Mouse (Mus musculus): ENCODE data around the gene Arhgef3. TPM values are rescaled to one million over a fixed set of nuclear protein-coding genes. Genes with fewer than 3 reads are reported as not detected.

The Arhgef3 gene
- polyA plus RNA-seq, 1 experiment from 2014 or later, result 2.2 TPM

DNA sequence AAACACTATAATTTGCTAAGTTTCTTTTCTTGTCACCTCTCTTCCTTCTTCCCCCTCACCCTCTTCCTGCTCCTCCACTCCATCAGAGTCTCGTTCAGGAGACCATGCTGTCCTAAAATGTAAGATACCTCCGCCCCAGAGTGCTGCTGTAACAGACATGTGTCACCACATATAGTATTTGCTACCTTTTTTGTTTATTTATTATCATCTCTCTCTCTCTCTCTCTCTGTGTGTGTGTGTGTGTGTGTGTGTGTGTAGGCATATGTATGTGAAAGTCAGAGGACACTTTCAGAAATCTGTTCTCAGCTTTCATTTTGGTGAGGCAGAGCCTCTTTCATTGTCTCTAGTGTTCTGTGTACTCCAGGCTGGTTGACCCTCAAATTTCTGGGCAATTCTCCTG, 119.0 kb downstream of the Arhgef3 start:
- Histone ChIP-seq H3K36me3 (ENCODE audit: control insufficient read depth, insufficient read depth, low read length) (no peaks in the 10 kb centered on the region), H3K4me1 (ENCODE audit: control insufficient read depth, insufficient read depth, low read length) (peaks cover 4% of the 10 kb centered on the region; the same call in 1 of the 2 replicates), H3K4me2 (no peak overlapping the region), H3K27me3 (ENCODE audit: control insufficient read depth, insufficient read depth, low read length) (no peaks in the 10 kb centered on the region), H3K4me3 (ENCODE audit: low read depth, low read length) (no peak overlapping the region), H3K9me3 (ENCODE audit: control insufficient read depth, low read length) (no peaks in the 10 kb centered on the region), H3K9ac (ENCODE audit: low read length) (no peak overlapping the region), H3K27ac (ENCODE audit: low read depth, low read length) (no peak overlapping the region)
- 82% methylated on average over 2 of the region's 2 CpGs for WGBS
- ATAC-seq (ENCODE audit: low FRiP score) (no peak), DNase-seq (ENCODE audit: low spot score, missing footprints) (no peak)

DNA sequence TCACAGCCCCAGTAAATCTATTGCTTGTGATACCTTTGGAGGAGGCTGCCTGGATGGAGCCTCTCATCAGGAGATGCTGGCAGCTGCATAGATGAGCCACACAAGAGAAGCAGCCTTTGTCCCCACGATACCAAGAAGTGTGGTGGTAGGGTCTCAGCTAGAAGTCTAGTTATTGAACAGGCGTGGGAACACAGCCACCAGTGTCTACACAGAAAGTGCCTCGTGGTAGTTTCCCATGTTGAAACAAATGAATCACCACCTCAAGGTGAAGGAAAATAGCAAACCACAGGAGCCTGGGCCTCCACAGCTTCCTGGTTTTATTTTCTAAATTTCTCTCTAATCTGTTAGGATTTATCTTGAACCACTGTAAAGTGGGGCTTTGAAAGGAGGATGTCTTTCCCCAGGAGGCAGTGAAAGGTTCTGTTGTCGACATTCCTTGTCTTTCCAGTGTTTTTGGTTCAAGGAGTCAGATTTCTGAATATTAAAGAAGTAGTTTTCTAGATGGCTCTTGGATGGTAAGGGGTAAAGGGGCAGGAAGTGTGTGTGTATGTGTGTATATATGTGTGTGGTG, 119.7 kb downstream of the Arhgef3 start:
- WGBS, result 73% methylated on average over 4 of the region's 4 CpGs
- no peaks in the 10 kb centered on the region for H3K27me3 ChIP-seq (ENCODE audit: control insufficient read depth, insufficient read depth, low read length)
- no peaks in the 10 kb centered on the region for H3K9me3 ChIP-seq (ENCODE audit: control insufficient read depth, low read length)
- no peak for ATAC-seq (ENCODE audit: low FRiP score)
- peaks cover 4% of the 10 kb centered on the region; the same call in 1 of the 2 replicates for H3K4me1 ChIP-seq (ENCODE audit: control insufficient read depth, insufficient read depth, low read length)
- no peak overlapping the region for H3K4me2 ChIP-seq
- no peak overlapping the region for H3K27ac ChIP-seq (ENCODE audit: low read depth, low read length)
- DNase-seq (ENCODE audit: low spot score, missing footprints), result no peak
- H3K36me3 ChIP-seq (ENCODE audit: control insufficient read depth, insufficient read depth, low read length), result no peaks in the 10 kb centered on the region
- H3K9ac ChIP-seq (ENCODE audit: low read length), result no peak overlapping the region
- H3K4me3 ChIP-seq (ENCODE audit: low read depth, low read length), result no peak overlapping the region

DNA sequence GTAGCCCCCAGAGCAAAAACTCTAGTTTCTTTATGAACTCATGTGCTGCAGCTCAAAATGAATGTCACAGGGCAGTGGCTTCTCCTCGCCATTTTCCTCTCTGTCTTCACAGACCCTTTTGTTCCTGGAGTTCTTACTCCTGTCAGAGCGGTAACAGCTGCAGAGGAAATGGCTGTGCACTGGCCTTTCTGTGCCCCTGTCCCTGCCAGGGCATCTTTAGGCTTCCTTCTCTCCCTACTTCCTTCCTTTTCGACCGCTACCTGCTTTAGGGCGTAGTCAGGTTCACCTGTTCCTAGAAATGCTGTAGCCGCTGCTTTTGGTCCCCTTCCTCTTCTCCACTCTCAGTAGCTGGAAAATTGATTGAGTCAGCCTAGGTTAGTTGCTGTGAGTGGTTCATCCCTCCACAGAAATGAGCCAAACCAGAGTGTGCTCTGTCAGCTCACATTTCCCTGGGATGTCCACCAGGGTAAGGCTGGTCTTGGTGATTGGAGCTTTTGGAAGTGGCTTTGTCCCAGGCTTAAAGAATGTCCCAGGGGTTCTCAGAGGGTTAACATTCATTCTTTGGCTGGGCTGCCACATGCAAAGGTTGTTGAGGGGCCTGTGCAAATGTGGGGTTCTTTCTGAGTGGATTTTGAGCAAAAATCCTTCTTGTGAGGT, 121.3 kb downstream of the Arhgef3 start:
- no peak for DNase-seq (ENCODE audit: low spot score, missing footprints)
- 76% methylated on average over 6 of the region's 6 CpGs for WGBS
- H3K27ac ChIP-seq (ENCODE audit: low read depth, low read length), result no peak overlapping the region

DNA sequence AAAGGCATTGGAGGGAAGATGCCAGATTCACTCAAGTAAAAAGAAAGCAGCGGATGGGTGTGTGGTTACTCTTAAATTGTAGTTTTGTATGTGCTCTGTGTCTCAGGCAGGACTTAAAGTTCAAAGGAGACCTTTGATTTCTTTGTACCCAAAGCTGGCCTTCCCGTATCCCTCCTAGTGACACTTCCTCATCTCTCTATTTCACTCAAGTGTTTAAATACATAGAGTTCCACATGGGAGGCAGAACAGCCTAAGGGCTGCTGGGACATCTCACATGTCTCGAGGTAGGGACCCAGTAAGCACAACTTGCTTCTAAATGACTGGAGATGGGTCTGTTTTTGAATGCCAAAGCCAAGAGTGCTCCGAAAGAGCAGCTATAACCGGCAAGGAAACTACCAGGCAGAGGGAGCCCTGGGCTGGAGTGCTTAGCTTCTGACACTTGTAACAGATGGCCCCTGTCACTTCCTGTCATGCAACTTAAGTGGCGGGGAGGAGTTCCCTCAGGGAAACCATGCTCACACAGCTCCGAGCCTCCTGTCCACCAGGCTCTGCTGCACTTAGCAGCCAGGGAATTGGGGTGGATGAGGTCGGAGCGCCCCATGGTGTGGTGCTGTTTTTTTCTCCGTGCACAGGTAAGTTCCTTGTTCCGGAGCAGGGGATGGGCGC, 123.0 kb downstream of the Arhgef3 start:
- Histone ChIP-seq H3K9me3 (ENCODE audit: control insufficient read depth, low read length) (no peaks in the 10 kb centered on the region), H3K36me3 (ENCODE audit: control insufficient read depth, insufficient read depth, low read length) (no peaks in the 10 kb centered on the region), H3K9ac (ENCODE audit: low read length) (no peak overlapping the region), H3K27ac (ENCODE audit: low read depth, low read length) (no peak overlapping the region), H3K27me3 (ENCODE audit: control insufficient read depth, insufficient read depth, low read length) (no peaks in the 10 kb centered on the region), H3K4me1 (ENCODE audit: control insufficient read depth, insufficient read depth, low read length) (no peaks in the 10 kb centered on the region), H3K4me2 (no peak overlapping the region), H3K4me3 (ENCODE audit: low read depth, low read length) (no peak overlapping the region)
- DNase-seq (ENCODE audit: low spot score, missing footprints) (peak; percentile 69), ATAC-seq (ENCODE audit: low FRiP score) (no peak)
- 70% methylated on average over 12 of the region's 12 CpGs for WGBS

More for the DNA sequence above, 121.3 kb downstream of the Arhgef3 start:
- Histone ChIP-seq H3K4me3 (ENCODE audit: low read depth, low read length) (no peak overlapping the region), H3K36me3 (ENCODE audit: control insufficient read depth, insufficient read depth, low read length) (no peaks in the 10 kb centered on the region), H3K9ac (ENCODE audit: low read length) (no peak overlapping the region), H3K4me2 (no peak overlapping the region), H3K9me3 (ENCODE audit: control insufficient read depth, low read length) (no peaks in the 10 kb centered on the region), H3K27me3 (ENCODE audit: control insufficient read depth, insufficient read depth, low read length) (no peaks in the 10 kb centered on the region), H3K4me1 (ENCODE audit: control insufficient read depth, insufficient read depth, low read length) (no peaks in the 10 kb centered on the region; the same call in 1 of the 2 replicates)
- no peak for ATAC-seq (ENCODE audit: low FRiP score)

DNA sequence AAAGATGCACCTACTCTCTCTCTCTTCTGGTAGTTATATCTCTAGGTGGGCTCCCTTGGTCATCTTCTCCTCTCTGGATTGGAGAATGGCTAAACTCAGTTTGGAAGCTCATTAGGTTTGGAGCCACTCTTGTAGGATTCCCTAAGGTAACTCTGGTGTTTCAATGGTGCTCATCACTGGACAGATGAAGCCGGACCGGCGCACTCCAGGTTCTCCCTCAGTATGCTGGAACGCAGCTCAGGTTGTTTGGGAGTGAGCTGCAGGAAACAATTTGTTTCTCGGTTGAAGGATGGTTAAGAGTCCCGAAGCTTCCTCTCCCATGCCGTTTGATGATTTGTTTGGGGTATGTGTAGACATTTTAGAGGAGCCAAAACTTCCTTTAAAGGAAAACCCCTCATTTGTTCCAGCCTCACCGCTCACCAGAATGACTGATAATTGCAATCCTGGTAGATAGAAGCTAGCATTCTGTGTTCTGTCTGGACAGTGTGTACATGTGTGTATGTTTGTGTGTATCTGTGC, 124.0 kb downstream of the Arhgef3 start:
- Histone ChIP-seq H3K9me3 (ENCODE audit: control insufficient read depth, low read length) (no peaks in the 10 kb centered on the region), H3K27ac (ENCODE audit: low read depth, low read length) (no peak overlapping the region), H3K9ac (ENCODE audit: low read length) (no peak overlapping the region), H3K27me3 (ENCODE audit: control insufficient read depth, insufficient read depth, low read length) (no peaks in the 10 kb centered on the region), H3K4me1 (ENCODE audit: control insufficient read depth, insufficient read depth, low read length) (no peaks in the 10 kb centered on the region), H3K4me2 (no peak overlapping the region), H3K36me3 (ENCODE audit: control insufficient read depth, insufficient read depth, low read length) (no peaks in the 10 kb centered on the region), H3K4me3 (ENCODE audit: low read depth, low read length) (no peak overlapping the region)
- 95% methylated on average over 8 of the region's 8 CpGs for WGBS
- ATAC-seq (ENCODE audit: low FRiP score) (no peak), DNase-seq (ENCODE audit: low spot score, missing footprints) (peak; percentile 64)

DNA sequence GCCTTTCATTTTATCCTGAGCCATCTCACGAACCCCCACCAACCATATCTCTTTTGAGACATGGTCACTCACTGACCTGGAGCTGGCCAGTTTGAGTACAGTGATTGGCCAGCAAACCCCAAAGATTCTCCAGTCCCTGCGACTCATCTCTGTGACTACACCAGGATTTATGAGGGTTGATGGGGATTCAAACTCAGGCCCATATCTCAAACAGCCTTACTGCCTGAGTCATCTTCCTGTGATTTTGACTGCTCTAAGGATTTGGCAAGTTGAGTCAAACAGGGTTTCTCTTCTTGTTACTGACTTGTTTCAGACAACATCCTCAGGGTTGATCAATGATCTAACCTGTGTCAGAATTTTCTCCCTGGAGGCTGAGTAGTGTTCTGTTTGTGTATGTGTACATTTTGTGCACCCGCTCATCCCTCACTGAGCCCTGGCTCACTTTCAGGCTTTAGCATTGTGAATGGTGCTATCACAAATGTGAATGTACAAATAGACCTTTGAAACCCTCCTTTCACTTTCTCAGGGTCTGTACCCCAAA, 124.9 kb downstream of the Arhgef3 start:
- H3K36me3 ChIP-seq (ENCODE audit: control insufficient read depth, insufficient read depth, low read length), result no peaks in the 10 kb centered on the region
- DNase-seq (ENCODE audit: low spot score, missing footprints) (peak; percentile 51), ATAC-seq (ENCODE audit: low FRiP score) (no peak)
- no peaks in the 10 kb centered on the region for H3K9me3 ChIP-seq (ENCODE audit: control insufficient read depth, low read length)
- no peak overlapping the region for H3K9ac ChIP-seq (ENCODE audit: low read length)
- H3K27me3 ChIP-seq (ENCODE audit: control insufficient read depth, insufficient read depth, low read length), result no peaks in the 10 kb centered on the region
- WGBS, result 82% methylated on average over 3 of the region's 3 CpGs
- no peak overlapping the region for H3K4me3 ChIP-seq (ENCODE audit: low read depth, low read length)
- no peaks in the 10 kb centered on the region for H3K4me1 ChIP-seq (ENCODE audit: control insufficient read depth, insufficient read depth, low read length)
- no peak overlapping the region for H3K4me2 ChIP-seq
- H3K27ac ChIP-seq (ENCODE audit: low read depth, low read length), result no peak overlapping the region

DNA sequence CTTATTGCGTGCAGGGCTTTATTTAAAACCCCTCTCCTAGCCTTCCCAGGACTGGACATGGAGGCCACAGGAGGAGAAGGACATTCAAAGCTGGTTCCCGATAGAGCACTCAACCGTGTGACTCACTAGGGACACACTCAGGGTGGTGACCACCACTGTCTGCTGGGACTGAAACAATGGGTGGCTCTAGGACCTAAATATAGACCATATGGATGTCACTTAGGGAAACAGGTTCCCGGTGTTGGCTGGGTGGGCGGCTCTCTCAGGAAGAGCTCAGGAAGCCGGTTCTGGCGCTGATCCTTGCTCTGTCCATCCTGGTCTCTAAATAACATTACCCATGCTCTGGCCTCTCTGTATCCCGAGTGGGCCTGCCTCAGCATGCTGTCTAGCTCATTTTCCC, 127.6 kb downstream of the Arhgef3 start:
- no peak overlapping the region for H3K9ac ChIP-seq (ENCODE audit: low read length)
- H3K27ac ChIP-seq (ENCODE audit: low read depth, low read length), result no peak overlapping the region
- H3K4me2 ChIP-seq, result no peak overlapping the region
- ATAC-seq (ENCODE audit: low FRiP score) (no peak), DNase-seq (ENCODE audit: low spot score, missing footprints) (peak; percentile 23)
- H3K4me3 ChIP-seq (ENCODE audit: low read depth, low read length), result no peak overlapping the region
- WGBS, result 87% methylated on average over 8 of the region's 8 CpGs
- no peaks in the 10 kb centered on the region for H3K27me3 ChIP-seq (ENCODE audit: control insufficient read depth, insufficient read depth, low read length)
- no peaks in the 10 kb centered on the region for H3K9me3 ChIP-seq (ENCODE audit: control insufficient read depth, low read length)
- no peaks in the 10 kb centered on the region for H3K36me3 ChIP-seq (ENCODE audit: control insufficient read depth, insufficient read depth, low read length)
- no peaks in the 10 kb centered on the region for H3K4me1 ChIP-seq (ENCODE audit: control insufficient read depth, insufficient read depth, low read length)

DNA sequence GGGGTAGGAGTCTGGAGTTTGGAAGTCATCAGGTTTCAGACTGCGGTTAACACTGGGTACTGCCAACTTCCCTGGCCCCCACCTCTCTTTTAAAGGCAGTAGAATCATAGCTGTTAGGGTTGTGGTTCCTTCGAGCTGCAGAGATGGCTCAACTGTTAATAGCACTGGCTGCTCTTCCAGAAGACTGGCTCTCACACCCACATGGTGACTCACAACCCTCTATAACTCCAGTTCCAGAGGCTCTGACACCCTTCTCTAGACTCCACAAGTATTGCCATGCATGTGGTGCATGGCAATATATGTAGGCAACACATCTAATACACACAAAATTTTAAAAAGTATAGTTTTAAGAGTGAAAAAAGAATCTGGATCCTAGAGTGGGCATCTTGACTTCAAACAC, 128.1 kb downstream of the Arhgef3 start:
- Histone ChIP-seq H3K4me3 (ENCODE audit: low read depth, low read length) (no peak overlapping the region), H3K4me2 (no peak overlapping the region), H3K36me3 (ENCODE audit: control insufficient read depth, insufficient read depth, low read length) (no peaks in the 10 kb centered on the region), H3K9ac (ENCODE audit: low read length) (no peak overlapping the region), H3K27me3 (ENCODE audit: control insufficient read depth, insufficient read depth, low read length) (no peaks in the 10 kb centered on the region), H3K4me1 (ENCODE audit: control insufficient read depth, insufficient read depth, low read length) (no peaks in the 10 kb centered on the region), H3K27ac (ENCODE audit: low read depth, low read length) (no peak overlapping the region), H3K9me3 (ENCODE audit: control insufficient read depth, low read length) (no peaks in the 10 kb centered on the region)
- ATAC-seq (ENCODE audit: low FRiP score) (no peak), DNase-seq (ENCODE audit: low spot score, missing footprints) (peak; percentile 35)
- 80% methylated on average over 2 of the region's 2 CpGs for WGBS

DNA sequence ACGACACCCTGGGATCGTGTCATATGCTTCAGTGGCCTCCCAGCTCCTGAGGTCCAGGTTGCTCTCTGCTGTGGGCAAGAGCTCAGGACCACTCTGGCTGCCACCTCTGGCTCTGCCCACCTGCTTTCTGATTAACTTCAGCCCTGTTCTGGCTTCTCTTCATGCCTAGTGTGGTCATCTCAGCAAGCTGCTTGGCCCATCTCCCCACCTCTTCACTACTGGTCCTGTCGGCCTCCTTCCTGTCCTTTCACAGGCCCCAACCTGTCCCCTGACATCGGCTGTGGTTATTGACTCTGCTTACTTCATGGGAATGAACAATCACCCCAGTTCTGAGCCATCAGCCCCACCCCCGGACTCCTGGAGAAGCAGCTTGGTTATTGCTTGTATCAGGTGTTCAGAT, 128.9 kb downstream of the Arhgef3 start:
- Histone ChIP-seq H3K4me2 (no peak overlapping the region), H3K27me3 (ENCODE audit: control insufficient read depth, insufficient read depth, low read length) (no peaks in the 10 kb centered on the region), H3K36me3 (ENCODE audit: control insufficient read depth, insufficient read depth, low read length) (no peaks in the 10 kb centered on the region), H3K9me3 (ENCODE audit: control insufficient read depth, low read length) (no peaks in the 10 kb centered on the region), H3K27ac (ENCODE audit: low read depth, low read length) (no peak overlapping the region), H3K9ac (ENCODE audit: low read length) (no peak overlapping the region), H3K4me1 (ENCODE audit: control insufficient read depth, insufficient read depth, low read length) (no peaks in the 10 kb centered on the region), H3K4me3 (ENCODE audit: low read depth, low read length) (no peak overlapping the region)
- no peak for DNase-seq (ENCODE audit: low spot score, missing footprints)
- ATAC-seq (ENCODE audit: low FRiP score), result no peak
- WGBS, result 89% methylated on average over 5 of the region's 5 CpGs
